Mouse (Mus musculus): ENCODE measurements around the gene Stra6l. TPM values are rescaled to one million over a fixed set of nuclear protein-coding genes. Genes with fewer than 3 reads are reported as not detected.

Stra6l gene
- not detected for total RNA-seq (2023)

DNA sequence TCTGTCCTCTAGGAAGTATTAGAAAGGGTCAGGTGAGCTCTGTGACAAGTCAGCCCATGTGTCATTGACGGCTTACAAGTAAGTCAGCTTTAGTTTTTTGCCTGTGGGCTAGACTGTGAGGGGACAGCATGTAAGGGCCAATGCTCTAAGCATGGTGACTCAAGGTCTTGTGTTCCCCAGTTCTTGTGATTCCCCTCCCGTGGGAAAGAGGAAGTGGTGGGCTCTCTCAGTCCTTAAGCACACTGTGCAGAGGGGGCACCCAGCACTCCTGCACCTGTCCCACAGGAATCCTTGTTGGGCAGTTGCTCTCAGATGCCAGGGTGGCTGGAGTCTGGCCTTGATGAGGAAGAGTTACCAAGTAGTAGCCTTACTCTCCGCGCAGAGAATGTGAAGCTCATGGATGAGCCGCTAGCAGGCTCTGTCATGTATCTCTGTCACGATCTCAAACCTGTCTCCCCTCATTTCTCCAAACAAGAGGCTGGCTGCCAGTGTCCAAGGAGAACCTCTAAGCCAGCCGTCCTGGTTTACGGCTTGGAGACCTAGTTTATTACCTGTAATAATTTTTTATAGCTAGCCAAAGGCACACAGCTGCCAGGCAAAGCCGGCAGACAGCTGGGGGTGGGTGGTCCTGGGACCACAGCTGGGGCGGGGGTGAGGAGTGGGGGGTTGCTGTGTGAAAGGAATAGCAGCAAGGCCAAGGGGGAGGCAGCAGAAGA, at the start of gene Stra6l:
TSS of gene Stra6l (plus strand) at position 556 of the 716 bp plus-strand sequence.

DNA sequence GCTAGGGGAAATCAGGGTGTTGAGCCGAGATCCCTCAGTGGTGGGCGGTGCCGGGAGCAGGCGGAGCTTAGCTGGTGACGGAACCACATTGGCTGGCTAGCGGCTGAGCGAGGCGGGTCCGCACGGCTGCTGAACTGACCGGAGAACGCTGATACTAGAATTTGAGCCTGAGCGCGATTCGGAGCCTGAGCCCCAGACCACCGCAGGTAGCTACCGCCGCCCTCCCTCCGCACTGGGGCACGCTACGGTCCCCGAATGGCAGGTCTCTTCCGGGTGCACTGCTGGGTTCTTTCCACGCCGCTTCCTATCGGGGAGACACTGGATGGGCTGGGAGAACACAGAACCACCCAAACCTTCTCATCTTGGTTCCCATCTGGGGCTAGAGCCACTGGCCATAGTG, 49.5 kb upstream of the Stra6l start, which contains the start of gene Aldh1b1:
TSS of gene Aldh1b1 (plus strand) at position 59 of the 400 bp plus-strand sequence.

DNA sequence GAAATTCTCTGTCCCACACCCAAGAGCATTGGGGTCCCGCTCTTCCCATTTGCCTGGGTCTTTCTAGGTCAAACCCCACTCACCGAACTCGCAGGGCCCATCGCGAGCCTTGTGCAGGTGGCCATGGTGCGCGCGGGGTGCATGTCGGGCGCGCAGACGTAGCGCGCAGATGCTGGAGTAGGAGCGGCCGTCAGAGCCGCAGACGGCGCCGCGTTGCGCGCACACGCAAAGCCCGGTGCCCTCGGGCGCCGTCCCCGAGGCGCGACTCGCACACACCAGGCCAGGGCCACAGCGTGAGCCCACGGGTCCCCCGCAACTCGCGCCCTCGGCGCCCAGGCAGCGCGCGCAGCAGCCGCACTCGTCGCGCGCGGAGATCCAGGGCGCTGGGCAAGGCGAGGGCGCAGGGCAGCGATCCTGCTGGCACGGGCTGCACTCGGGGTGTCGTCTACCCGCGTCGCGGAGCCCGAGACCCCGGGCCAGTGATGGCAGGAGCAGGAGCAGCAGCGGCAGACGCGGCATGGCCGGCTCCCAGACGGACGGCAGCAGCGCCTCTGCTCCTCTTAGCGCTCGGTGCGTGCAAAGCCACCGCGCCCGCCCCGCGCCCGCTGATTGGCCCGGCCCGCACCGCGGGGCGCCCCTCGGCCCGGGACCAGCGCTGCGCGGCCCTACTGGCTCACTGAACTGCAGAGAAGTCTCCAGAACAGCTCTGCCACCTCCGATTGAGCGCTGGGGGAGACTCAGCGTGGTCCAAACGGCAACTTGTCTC, 22.0 kb upstream of the Stra6l start, which contains the start of gene Igfbpl1:
TSS of gene Igfbpl1 (minus strand) at position 649 of the 766 bp plus-strand sequence.

DNA sequence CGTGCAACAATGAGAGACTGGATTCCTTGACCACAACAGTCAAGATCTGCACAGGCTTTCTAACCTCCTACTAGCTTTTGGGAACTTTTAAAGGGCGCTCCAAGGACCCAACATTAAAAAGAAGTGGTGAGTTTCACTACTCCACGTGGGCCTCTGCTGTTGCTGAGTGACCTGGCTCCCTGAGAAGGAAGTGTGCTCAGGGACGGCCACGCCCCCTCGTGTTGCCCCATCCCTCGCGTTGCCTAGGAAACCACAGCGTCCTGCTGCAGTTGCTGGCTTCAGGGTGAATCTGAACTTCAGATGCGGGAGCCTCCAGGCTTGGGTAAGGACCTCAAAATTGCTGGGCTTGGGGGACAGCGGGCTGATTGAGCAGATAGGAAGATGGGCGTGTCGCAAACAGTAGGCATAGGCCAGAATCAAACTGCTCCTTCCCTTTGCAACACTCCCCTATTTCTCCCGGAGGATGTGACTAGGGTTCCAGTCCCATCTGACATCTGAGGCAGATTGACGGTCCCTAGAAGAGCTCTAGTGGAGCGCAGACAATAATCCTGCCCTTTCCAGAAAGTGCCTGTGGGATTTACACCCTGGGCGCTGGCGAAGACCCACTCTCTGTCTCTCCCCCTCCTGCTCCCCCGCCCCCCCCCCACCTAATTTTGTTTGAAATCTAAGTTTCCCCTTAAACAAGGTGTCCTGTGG, 41.8 kb downstream of the Stra6l start, which contains the start of gene Ccdc180:
TSS of gene Ccdc180 (plus strand) at position 238 of the 696 bp plus-strand sequence.

Other genes with a start within 250 kb of the Stra6l start
- gene Aldh1b1, start 49.6 kb upstream of the Stra6l start, total RNA-seq (2023) = 1 to 10 TPM; 6.2 to 7.9 TPM
- gene Igfbpl1, start 21.7 kb upstream of the Stra6l start, total RNA-seq (2023) = not detected
- under 1 TPM in 1 of 2 experiments, not detected in 1; 0.21 TPM for gene Ccdc180, start 41.6 kb downstream of the Stra6l start, total RNA-seq (2023)
- 1 to 10 TPM; 3.7 to 5.0 TPM for gene Tdrd7, start 116.7 kb downstream of the Stra6l start, total RNA-seq (2023)
- not detected for gene Tmod1, start 190.3 kb downstream of the Stra6l start, total RNA-seq (2023)